Mouse (Mus musculus) heart, embryonic 16.5 days (tissue): ENCODE data around the gene Mrpl54. TPM values are rescaled to one million over a fixed set of nuclear protein-coding genes. Genes with fewer than 3 reads are reported as not detected.

Experiments used
- ATAC-seq: fragments of 200-750 bp; cut with Nextera tagmentation; replicated peaks from 2 replicates; pipeline ENCODE4 v1.8.0; 2017; ENCODE audit warnings: moderate number of reproducible peaks; ENCODE audit not compliant: insufficient read depth, low FRiP score; ENCODE audit errors: extremely low read depth
- H3K27ac ChIP-seq: fragments of 300-500 bp; sonication (generic); 2 replicates; pipeline ENCODE4 v1.5.1; 2014; ENCODE audit warnings: mild to moderate bottlenecking, low read length, control low read depth, moderate library complexity
- H3K27me3 ChIP-seq: fragments of 300-500 bp; sonication (generic); 2 replicates; pipeline ENCODE4 v1.6.1; 2014; ENCODE audit warnings: low read length, mixed read lengths; ENCODE audit not compliant: control insufficient read depth, insufficient read depth
- H3K36me3 ChIP-seq: fragments of 300-500 bp; sonication (generic); 2 replicates; pipeline ENCODE4 v1.6.1; 2014; ENCODE audit not compliant: control insufficient read depth, insufficient read depth
- H3K4me1 ChIP-seq: fragments of 300-500 bp; sonication (generic); 2 replicates; pipeline ENCODE4 v1.6.1; 2014; ENCODE audit warnings: low read length, mixed read lengths; ENCODE audit not compliant: control insufficient read depth, insufficient read depth
- H3K4me2 ChIP-seq: fragments of 300-500 bp; sonication (generic); 2 replicates; pipeline ENCODE4 v1.6.1; 2014; ENCODE audit warnings: low read depth, mild to moderate bottlenecking, control low read depth, low read length
- H3K4me3 ChIP-seq: fragments of 300-500 bp; sonication (generic); 2 replicates; pipeline ENCODE4 v1.5.1; 2014; ENCODE audit warnings: mild to moderate bottlenecking, control low read depth, low read length
- H3K9ac ChIP-seq: fragments of 300-500 bp; sonication (generic); 2 replicates; pipeline ENCODE4 v1.6.1; 2014; ENCODE audit warnings: low read length, control low read depth
- H3K9me3 ChIP-seq: fragments of 300-500 bp; sonication (generic); replicated peaks from 2 replicates; pipeline ENCODE4 v1.6.1; 2016; ENCODE audit warnings: low read length; ENCODE audit not compliant: control insufficient read depth
- WGBS: fragments of 180-500 bp; shearing (Covaris S2); extraction: QIAGEN DNeasy Blood & Tissue Kit; methylation state at CpG from one replicate; pipeline ENCODE4 v1.1.7; 2014; 5-methylcytosine and 5-hydroxymethylcytosine counted together
- polyA plus RNA-seq: library from polyadenylated mRNA; unstranded; fragments of >200 nt; fragmentation: Nextera tagmentation; extraction: Ambion mirVana; gene quantifications from 2 replicates; pipeline ENCODE4 v1.2.1, GENCODE M21; 2015

Gene Mrpl54
- polyA plus RNA-seq, 1 experiment from 2014 or later = 230 TPM

DNA sequence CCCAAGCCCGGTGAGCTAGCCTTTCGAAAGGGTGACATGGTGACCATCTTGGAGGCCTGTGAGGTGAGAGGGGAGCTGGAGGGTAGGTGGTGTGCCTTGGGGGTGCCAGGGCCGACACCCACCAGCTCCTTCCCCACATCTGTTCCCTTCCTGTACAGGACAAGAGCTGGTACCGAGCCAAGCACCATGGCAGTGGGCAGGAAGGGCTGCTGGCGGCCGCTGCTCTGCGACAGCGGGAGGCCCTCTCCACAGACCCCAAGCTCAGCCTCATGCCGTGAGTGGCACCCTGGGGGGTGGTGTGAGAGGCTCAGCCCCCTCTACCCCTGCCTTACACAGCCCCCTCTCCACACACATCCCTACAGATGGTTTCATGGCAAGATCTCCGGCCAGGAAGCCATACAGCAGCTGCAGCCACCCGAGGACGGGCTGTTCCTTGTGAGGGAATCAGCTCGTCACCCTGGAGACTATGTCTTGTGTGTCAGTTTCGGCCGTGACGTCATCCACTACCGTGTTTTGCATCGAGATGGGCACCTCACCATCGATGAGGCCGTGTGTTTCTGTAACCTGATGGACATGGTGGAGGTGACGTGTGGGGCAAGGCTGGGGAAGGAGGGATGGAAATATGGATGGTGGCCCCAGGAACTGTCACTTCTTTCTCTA is 7.4 kb downstream of the Mrpl54 start:
- H3K9ac ChIP-seq = no peak overlapping the region
- peaks cover 10% of the 10 kb centered on the region for H3K36me3 ChIP-seq
- peaks cover 40% of the 10 kb centered on the region for H3K27me3 ChIP-seq
- ATAC-seq = no peak
- H3K9me3 ChIP-seq = peaks cover 6% of the 10 kb centered on the region
- peaks cover 8% of the 10 kb centered on the region for H3K4me1 ChIP-seq
- no peak overlapping the region for H3K27ac ChIP-seq
- H3K4me3 ChIP-seq = no peak overlapping the region
- WGBS = 42% methylated on average over 21 of the region's 21 CpGs
- no peak overlapping the region for H3K4me2 ChIP-seq

DNA sequence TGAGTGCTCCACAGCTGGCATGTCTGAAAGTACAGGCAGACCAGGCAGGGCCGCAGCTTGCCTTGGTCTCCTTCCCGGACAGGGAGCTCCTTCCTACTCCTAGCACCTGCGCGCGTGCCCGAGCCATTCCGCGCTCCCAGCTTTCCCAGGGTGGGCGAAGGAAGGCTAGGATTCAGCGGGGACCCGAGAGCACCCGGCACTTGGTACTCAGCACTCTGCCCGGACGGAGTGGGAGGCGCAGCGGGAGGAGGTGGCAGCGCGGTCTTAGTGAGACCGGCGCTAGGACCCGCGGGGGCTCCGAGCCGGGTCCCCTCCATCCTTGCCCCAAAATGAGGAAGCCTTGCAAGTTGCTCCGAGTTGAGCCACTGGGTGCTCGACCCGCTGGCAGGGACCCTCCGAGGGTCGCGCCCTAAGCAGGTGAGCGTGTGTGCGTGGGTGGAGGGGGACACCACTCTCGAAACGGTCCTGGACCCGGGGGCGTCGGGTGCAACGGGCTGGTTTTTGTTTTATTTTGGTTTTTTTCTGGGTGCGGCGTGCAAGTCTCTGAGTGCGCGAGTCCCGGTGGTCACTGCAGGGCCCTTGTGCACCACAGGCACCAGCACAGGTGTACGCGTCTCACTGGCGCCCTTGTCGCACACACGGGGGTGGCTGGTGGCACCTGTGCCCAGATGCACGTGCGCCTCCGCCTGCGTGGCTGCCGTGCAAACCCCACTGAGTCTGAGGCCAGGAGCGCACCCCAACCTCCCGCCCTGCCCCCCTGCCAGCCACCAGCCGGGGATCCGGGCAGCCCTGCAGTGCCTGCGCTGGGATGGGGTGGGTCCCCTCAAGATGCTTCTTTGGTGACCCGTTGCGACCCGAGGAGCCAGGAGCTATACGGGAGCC is 9.3 kb downstream of the Mrpl54 start:
- Histone ChIP-seq H3K4me1 (peaks cover 8% of the 10 kb centered on the region), H3K9ac (peak overlapping the region; percentile 66), H3K4me2 (peak overlapping the region; percentile 87), H3K4me3 (peak overlapping the region; percentile 59), H3K27ac (no peak overlapping the region), H3K36me3 (no peaks in the 10 kb centered on the region), H3K27me3 (peaks cover 59% of the 10 kb centered on the region), H3K9me3 (peaks cover 6% of the 10 kb centered on the region)
- 2% methylated on average over 62 of the region's 62 CpGs for WGBS
- ATAC-seq = no peak

DNA sequence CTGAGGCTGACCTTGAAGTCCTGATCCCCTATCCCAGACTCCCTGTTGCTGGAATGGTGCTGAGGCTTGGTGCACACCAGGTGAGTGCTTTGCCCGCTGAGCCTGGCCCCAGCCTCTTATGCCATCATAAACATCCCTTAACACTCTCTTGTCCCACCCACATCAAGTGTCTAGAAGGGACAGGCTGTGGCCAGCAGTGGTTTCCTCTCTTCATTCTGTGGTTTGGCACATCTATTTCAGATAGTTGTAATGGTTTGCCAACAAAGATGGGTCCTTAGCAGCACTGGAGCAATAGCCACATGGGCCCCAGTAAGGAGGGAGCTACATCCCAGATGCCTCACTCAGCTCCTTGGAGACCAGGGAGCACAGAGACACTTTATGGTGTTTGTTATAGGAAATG is 11.8 kb downstream of the Mrpl54 start:
- Histone ChIP-seq H3K9me3 (no peaks in the 10 kb centered on the region), H3K27me3 (peaks cover 75% of the 10 kb centered on the region), H3K4me3 (no peak overlapping the region), H3K4me1 (peaks cover 8% of the 10 kb centered on the region), H3K27ac (no peak overlapping the region), H3K9ac (no peak overlapping the region), H3K36me3 (no peaks in the 10 kb centered on the region), H3K4me2 (no peak overlapping the region)
- WGBS = 36% methylated on average over 1 of the region's 1 CpGs
- ATAC-seq = no peak

DNA sequence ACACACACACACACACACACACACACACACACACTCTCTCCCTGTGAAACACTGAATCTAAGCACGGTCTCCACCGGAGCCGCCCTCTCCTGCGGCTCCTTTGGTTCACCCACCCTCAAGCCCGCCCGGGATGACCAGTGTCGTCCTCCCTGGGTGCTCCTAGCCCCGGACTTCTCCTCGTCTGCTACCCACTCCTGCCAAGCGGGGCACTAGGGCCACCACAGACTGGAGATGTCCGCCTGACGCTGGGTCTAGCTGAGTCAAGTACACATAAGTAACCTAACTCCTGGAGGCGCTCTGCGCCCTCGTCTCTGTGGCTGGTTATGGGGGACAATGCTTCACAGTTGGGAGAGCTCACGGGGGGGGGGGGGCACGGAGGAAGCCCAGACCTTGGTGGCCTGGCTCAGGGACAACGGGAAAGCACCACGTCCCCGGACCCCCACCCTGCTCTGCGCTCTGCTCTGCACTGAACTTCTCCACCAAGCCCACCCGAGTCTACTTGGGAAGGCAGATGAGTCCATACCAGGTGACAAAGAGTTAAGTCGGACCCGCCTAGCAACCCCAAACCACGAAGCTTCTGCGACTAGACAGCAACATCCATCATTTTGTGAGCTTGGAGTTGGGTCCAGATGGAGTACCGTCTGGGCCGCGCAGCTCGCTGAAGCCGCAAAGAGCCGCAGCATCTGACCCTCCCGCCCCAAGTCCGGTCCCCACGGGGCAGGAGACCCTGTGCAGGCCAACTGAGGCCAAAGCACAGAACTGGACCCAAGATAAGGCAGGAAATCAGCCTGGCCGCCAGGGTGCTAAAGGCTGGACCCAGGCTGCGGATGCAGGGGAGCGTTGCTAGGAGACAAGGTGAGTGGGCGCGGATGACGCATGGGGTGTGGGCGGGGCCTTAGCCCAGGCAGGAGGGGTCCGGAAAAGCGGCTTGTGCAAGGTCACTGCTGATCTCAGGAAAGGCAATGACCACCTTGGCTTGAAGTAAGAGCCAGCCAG is 14.0 kb downstream of the Mrpl54 start, which contains the start of gene Matk:
Matk (plus strand) TSS at position 512 of the 996 bp plus-strand sequence.
- Histone ChIP-seq H3K4me2 (no peak within 1 kb of the TSS), H3K27ac (no peak within 1 kb of the TSS), H3K4me3 (no peak within 1 kb of the TSS), H3K36me3 (no peaks in the 10 kb centered on the region), H3K9me3 (no peaks in the 10 kb centered on the region), H3K4me1 (peaks cover 7% of the 10 kb centered on the region), H3K27me3 (peaks cover 56% of the 10 kb centered on the region), H3K9ac (no peak within 1 kb of the TSS)
- 0 out of 2 replicates have a peak, but pooled peaks have one; percentile 17 for ATAC-seq
- WGBS = 11% methylated on average over 44 of the region's 44 CpGs

DNA sequence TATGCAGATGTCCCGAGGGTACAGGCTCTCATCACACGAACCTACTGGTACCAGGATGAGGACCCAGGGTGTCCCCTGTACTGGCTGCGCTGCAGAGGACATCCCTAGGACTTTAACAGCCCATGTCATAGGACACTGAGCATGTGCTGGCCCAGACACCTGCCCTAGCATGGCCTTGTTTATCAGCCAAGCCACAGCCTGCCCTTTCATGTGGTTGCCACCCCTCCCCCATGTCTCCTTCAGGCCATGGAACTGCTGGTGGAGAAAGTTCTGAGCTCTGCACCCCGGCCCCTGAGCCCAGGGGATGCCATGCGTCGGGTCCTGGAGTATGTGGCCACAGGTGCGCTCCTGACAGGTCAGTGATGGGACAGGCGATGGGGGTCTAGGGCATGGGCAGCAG is 17.3 kb downstream of the Mrpl54 start:
- WGBS = 80% methylated on average over 8 of the region's 8 CpGs
- H3K9ac ChIP-seq = no peak overlapping the region
- ATAC-seq = no peak
- no peaks in the 10 kb centered on the region; the same call in 1 of the 2 replicates for H3K4me1 ChIP-seq
- no peaks in the 10 kb centered on the region for H3K9me3 ChIP-seq
- peaks cover 36% of the 10 kb centered on the region for H3K27me3 ChIP-seq
- no peak overlapping the region for H3K4me2 ChIP-seq
- H3K4me3 ChIP-seq = no peak overlapping the region
- no peaks in the 10 kb centered on the region for H3K36me3 ChIP-seq
- no peak overlapping the region for H3K27ac ChIP-seq

DNA sequence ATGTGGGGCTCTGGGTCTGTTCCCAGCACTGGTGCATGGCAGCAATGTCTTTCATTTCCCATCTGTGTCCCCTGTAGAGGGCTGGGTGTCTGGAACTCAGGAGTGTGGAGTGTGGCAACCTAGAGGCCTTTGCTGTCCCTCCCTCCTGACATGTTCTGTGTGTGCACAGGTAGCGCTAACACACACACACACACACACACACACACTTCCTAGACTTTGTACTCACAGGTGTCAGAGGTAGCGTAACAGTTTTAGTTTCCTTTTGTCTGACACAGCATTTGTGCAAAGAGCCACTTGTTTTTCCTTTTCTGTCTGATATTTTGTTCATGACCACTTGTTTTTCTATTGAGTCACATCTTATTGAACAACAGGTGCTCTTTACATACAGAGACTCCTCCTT is 18.9 kb downstream of the Mrpl54 start:
- Histone ChIP-seq H3K4me1 (no peaks in the 10 kb centered on the region; the same call in 1 of the 2 replicates), H3K27ac (no peak overlapping the region), H3K9me3 (no peaks in the 10 kb centered on the region), H3K4me2 (no peak overlapping the region), H3K4me3 (no peak overlapping the region), H3K36me3 (no peaks in the 10 kb centered on the region), H3K9ac (no peak overlapping the region), H3K27me3 (peaks cover 21% of the 10 kb centered on the region)
- no peak for ATAC-seq
- 81% methylated on average over 2 of the region's 2 CpGs for WGBS

DNA sequence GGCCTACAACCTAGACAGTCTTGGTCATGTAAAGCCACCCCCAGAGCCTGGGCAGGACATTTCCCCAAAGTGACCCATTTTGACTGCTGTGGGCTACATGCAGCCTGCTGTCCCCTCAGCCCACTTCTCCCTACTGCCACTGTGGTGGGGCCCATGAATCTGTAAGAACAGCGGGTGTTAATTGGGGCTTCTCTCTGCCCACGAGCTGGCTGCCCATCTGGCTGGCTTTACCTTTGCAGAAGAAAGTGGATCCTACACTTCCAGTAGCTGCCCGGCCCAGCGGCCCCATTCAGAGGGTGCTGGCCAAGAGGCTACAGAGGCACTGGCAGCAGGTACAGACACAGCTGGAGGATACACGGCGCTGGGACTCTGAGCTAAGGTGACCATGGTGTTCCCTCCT is 21.6 kb downstream of the Mrpl54 start:
- ATAC-seq = no peak
- 84% methylated on average over 6 of the region's 6 CpGs for WGBS
- peaks cover 15% of the 10 kb centered on the region for H3K27me3 ChIP-seq

DNA sequence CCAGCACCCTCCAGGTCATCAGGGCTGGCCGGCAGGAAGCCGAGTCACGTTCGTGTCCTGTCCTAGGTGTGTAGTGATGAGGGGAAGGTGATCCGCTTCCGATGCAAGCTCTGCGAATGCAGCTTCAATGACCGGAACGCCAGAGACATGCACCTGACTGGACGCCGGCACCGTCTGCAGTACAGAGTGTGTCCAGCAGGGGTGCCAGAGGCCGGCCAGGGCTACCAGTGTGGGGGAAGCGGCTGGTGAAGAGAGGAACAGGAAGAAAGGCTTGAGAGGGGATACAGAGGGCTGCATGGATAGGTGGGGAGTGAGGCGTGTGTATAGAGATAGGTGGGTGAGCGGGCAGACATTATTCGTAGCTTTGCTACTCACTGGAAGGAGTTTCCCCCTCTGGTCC is 22.1 kb downstream of the Mrpl54 start:
- Histone ChIP-seq H3K27me3 (peaks cover 18% of the 10 kb centered on the region), H3K9ac (no peak overlapping the region), H3K4me1 (no peaks in the 10 kb centered on the region), H3K9me3 (no peaks in the 10 kb centered on the region), H3K27ac (no peak overlapping the region), H3K4me3 (no peak overlapping the region), H3K4me2 (no peak overlapping the region), H3K36me3 (no peaks in the 10 kb centered on the region)
- no peak; the same call in 1 of the 2 replicates for ATAC-seq
- 7% methylated on average over 17 of the region's 17 CpGs for WGBS

More for the DNA sequence above, 21.6 kb downstream of the Mrpl54 start:
- Histone ChIP-seq H3K4me3 (no peak overlapping the region), H3K4me2 (no peak overlapping the region), H3K27ac (no peak overlapping the region), H3K36me3 (no peaks in the 10 kb centered on the region), H3K4me1 (no peaks in the 10 kb centered on the region), H3K9me3 (no peaks in the 10 kb centered on the region), H3K9ac (no peak overlapping the region)
